Mouse (Mus musculus) forebrain, embryonic 11.5 days (tissue): ENCODE results near the gene Tmem236. TPM values are rescaled to one million over a fixed set of nuclear protein-coding genes. Genes with fewer than 3 reads are reported as not detected.

Source experiments
- ATAC-seq: fragments of 200-750 bp; cut with Nextera tagmentation; replicated peaks from 2 replicates; pipeline ENCODE4 v1.8.0; 2017; ENCODE audit warnings: moderate TSS enrichment; ENCODE audit not compliant: low FRiP score
- DNase-seq: peaks from one replicate; pipeline ENCODE4 v3.0.0-alpha.2; 2017; ENCODE audit warnings: low spot score
- H3K27ac ChIP-seq: fragments of 300-500 bp; sonication (generic); 2 replicates; pipeline ENCODE4 v1.5.1; 2014; ENCODE audit warnings: low read depth, low read length
- H3K27me3 ChIP-seq: fragments of 300-500 bp; sonication (generic); 2 replicates; pipeline ENCODE4 v1.6.1; 2014; ENCODE audit warnings: mild to moderate bottlenecking, low read length, mixed read lengths; ENCODE audit not compliant: control insufficient read depth, insufficient read depth
- H3K36me3 ChIP-seq: fragments of 300-500 bp; sonication (generic); 2 replicates; pipeline ENCODE4 v1.6.1; 2014; ENCODE audit warnings: mild to moderate bottlenecking, low read length, moderate library complexity, mixed read lengths; ENCODE audit not compliant: control insufficient read depth, insufficient read depth
- H3K4me1 ChIP-seq: fragments of 300-500 bp; sonication (generic); replicated peaks from 2 replicates; pipeline ENCODE4 v1.6.1; 2014; ENCODE audit warnings: low read length, mixed read lengths; ENCODE audit not compliant: control insufficient read depth, insufficient read depth
- H3K4me2 ChIP-seq: fragments of 300-500 bp; sonication (generic); 2 replicates; pipeline ENCODE4 v1.6.1; 2014; ENCODE audit warnings: low read depth, mild to moderate bottlenecking, low read length, moderate library complexity, mixed read lengths; ENCODE audit not compliant: severe bottlenecking
- H3K4me3 ChIP-seq: fragments of 300-500 bp; sonication (generic); 2 replicates; pipeline ENCODE4 v1.5.1; 2014; ENCODE audit warnings: low read depth, low read length
- H3K9ac ChIP-seq: fragments of 300-500 bp; sonication (generic); 2 replicates; pipeline ENCODE4 v1.6.1; 2014; ENCODE audit warnings: low read length
- H3K9me3 ChIP-seq: fragments of 300-500 bp; sonication (generic); 2 replicates; pipeline ENCODE4 v1.6.1; 2016; ENCODE audit warnings: low read length, mixed read lengths; ENCODE audit not compliant: control insufficient read depth
- WGBS: fragments of 180-500 bp; shearing (Covaris S2); extraction: QIAGEN DNeasy Blood & Tissue Kit; methylation state at CpG from one replicate; pipeline ENCODE4 v1.1.7; 2014; 5-methylcytosine and 5-hydroxymethylcytosine counted together
- polyA plus RNA-seq: library from polyadenylated mRNA; unstranded; fragments of >200 nt; fragmentation: Nextera tagmentation; extraction: Ambion mirVana; gene quantifications from 2 replicates; pipeline ENCODE4 v1.2.1, GENCODE M21; 2014

Tmem236 gene
- polyA plus RNA-seq, 1 experiment from 2014 or later: not detected

DNA sequence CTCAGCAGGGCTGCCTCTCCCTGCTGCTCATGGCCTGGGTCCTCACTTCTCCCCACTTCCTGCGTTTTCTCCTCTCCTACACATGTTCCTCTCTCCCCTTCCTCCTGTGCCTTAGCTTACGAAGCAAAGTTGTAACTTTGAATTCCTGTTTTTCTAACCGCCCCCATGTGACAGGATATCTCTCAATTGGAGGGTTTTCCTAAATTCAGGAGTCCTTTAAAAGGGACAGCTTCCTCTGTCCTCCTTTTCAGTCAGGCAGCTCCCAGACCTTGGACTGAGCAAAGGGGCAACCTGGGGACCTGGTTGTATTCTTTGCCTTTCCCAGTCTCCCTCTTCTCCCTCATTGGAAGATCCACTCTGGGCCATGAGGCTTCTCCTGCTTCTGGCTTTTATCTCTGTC is 54.8 kb downstream of the Tmem236 start, which contains the start of gene Mrc1:
Gene Mrc1, plus strand, starts transcription at position 244 of the 400 bp plus-strand sequence.
- Histone ChIP-seq H3K9ac (no peak within 1 kb of the TSS), H3K27me3 (no peaks in the 10 kb centered on the region), H3K27ac (no peak within 1 kb of the TSS), H3K36me3 (no peaks in the 10 kb centered on the region), H3K4me3 (no peak within 1 kb of the TSS), H3K4me1 (no peaks in the 10 kb centered on the region), H3K4me2 (no peak within 1 kb of the TSS), H3K9me3 (no peaks in the 10 kb centered on the region)
- ATAC-seq (no peak), DNase-seq (no peak)
- WGBS: 68% methylated on average over 3 of the region's 3 CpGs

DNA sequence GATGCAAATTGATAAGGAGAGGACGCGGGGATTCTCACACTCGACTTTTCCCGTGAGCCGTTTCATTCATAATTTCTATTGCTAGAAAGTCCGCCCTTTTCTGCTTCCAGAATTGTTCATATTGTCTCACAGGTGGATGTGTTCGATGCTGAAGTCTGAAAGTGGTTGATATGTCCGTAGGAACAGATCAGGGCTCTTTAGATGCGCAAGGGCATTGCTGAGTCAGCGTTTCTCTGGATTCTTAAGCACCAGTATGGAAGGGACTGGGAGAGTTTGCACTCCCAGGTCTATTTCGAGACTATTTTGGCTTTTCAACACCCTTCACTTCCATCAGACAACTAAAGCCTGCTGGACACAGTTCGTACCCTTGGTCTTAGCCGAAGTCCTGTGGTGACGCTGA is 55.7 kb downstream of the Tmem236 start:
- Histone ChIP-seq H3K9me3 (no peaks in the 10 kb centered on the region), H3K9ac (no peak overlapping the region), H3K4me1 (no peaks in the 10 kb centered on the region), H3K36me3 (no peaks in the 10 kb centered on the region), H3K4me2 (no peak overlapping the region), H3K27me3 (no peaks in the 10 kb centered on the region), H3K27ac (no peak overlapping the region), H3K4me3 (no peak overlapping the region)
- ATAC-seq (no peak), DNase-seq (no peak)
- 93% methylated on average over 14 of the region's 14 CpGs for WGBS

DNA sequence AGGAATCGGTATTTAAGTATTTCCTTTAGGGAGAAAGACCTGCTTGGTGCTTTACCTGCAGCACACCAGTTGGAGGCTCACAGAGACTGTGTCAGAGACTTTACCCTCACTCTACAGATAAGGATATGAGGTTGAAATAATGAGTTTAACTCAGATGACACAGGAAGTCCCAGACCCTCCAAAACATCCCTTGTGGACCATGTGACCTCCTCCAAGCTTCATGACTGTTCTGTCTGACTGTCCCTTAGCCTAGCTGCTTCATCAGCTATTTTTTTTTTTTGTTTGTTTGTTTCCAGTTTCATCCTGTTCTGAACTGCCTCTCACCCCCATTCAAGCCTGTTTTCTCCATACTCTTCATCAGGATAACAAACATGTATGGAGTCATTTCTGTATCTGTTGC is 58.6 kb downstream of the Tmem236 start:
- WGBS: 84% methylated on average over 1 of the region's 1 CpGs
- H3K27ac ChIP-seq: no peak overlapping the region
- no peaks in the 10 kb centered on the region for H3K4me1 ChIP-seq
- no peak overlapping the region for H3K4me2 ChIP-seq
- no peaks in the 10 kb centered on the region for H3K36me3 ChIP-seq
- DNase-seq (no peak), ATAC-seq (no peak)
- no peaks in the 10 kb centered on the region for H3K9me3 ChIP-seq
- no peaks in the 10 kb centered on the region for H3K27me3 ChIP-seq
- no peak overlapping the region for H3K4me3 ChIP-seq
- H3K9ac ChIP-seq: no peak overlapping the region

DNA sequence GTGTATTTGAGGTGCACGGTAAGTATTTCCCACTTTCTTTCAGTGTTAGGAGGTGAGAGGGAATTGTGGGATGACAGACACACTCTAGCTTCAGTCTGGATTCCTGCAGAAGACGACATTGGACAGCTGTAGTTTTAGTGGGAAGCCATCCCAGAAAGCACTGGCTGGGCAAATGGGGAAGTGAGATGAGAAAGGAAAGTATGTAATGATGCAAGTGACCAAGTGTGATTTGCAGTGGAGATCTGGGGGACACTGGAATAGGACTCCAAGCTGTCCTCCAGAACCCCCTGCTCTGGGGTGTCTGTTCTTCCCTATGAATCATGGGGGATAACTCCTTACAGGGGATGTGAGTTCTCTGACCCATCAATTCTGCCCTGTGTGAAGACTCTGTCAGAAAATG is 59.7 kb downstream of the Tmem236 start:
- H3K4me2 ChIP-seq: no peak overlapping the region
- H3K27ac ChIP-seq: no peak overlapping the region
- H3K36me3 ChIP-seq: no peaks in the 10 kb centered on the region
- no peaks in the 10 kb centered on the region for H3K9me3 ChIP-seq
- H3K9ac ChIP-seq: no peak overlapping the region
- DNase-seq: no peak
- H3K27me3 ChIP-seq: no peaks in the 10 kb centered on the region
- no peak for ATAC-seq
- 77% methylated on average over 2 of the region's 2 CpGs for WGBS
- no peaks in the 10 kb centered on the region for H3K4me1 ChIP-seq
- H3K4me3 ChIP-seq: no peak overlapping the region

DNA sequence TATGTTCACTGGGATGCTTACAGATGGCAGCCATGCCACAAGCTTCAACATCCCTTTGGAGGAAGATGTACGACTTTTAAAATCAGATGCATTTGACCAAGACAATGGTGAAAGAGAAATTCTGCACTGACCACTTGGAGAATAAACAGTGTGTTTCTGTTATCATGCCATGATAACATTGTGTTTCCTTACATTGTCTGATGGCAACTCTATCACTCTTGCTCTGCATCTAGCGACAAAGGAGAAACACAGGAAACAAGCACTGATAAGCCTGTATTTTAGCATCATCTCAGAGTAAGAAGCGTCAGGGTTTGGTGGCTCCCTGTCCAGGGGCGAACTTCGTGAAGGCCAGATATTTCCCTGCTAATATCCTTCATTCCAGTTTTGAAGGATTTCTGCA is 61.0 kb downstream of the Tmem236 start:
- WGBS: 89% methylated on average over 5 of the region's 5 CpGs
- no peak overlapping the region for H3K4me3 ChIP-seq
- no peaks in the 10 kb centered on the region for H3K4me1 ChIP-seq
- no peaks in the 10 kb centered on the region for H3K9me3 ChIP-seq
- H3K27ac ChIP-seq: no peak overlapping the region
- DNase-seq: no peak
- no peak overlapping the region for H3K4me2 ChIP-seq
- no peak overlapping the region for H3K9ac ChIP-seq
- no peaks in the 10 kb centered on the region for H3K27me3 ChIP-seq
- no peak for ATAC-seq
- H3K36me3 ChIP-seq: no peaks in the 10 kb centered on the region

DNA sequence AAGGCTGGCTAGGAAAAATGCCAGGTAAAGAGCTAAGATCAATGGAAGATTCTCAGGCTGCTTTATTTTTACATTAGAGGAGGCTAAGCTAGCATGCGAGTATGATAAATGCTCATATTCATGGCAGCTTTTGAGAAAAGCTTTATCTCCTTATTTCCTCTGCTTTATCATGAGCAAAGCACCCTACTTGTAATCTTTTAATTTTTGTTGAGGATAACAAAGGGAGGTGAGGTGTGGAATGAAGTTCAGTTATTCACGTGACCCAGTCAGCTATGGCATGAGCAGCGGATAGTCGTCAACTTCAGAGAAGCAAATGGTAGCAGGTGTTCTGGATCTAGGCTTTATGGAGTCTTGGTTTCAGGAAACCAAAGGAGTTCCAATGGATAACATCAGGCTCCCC is 62.6 kb downstream of the Tmem236 start:
- no peak overlapping the region for H3K9ac ChIP-seq
- H3K4me1 ChIP-seq: no peaks in the 10 kb centered on the region
- no peaks in the 10 kb centered on the region for H3K9me3 ChIP-seq
- H3K27me3 ChIP-seq: no peaks in the 10 kb centered on the region
- DNase-seq (no peak), ATAC-seq (no peak)
- H3K27ac ChIP-seq: no peak overlapping the region
- WGBS: 88% methylated on average over 4 of the region's 4 CpGs
- no peaks in the 10 kb centered on the region for H3K36me3 ChIP-seq
- H3K4me3 ChIP-seq: no peak overlapping the region
- H3K4me2 ChIP-seq: no peak overlapping the region

DNA sequence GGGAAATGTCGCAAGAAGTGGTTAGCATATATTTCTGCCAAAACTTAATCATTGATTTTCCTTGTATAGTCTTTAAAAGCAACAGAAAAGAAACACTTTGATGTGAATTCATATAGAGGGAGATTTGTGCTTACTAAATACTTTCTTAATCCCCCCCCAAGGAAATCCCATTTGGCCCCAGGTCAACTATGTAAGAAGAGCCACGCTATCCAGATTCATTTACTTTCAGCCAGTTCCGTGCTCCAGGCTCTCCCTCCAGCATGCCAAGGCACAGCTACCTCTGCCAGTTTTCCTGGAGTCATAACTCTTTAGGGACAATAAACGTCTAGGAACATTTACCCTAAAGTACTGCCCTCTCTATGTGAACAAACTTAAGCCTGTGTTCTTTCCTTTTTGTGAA is 63.4 kb downstream of the Tmem236 start:
- 64% methylated on average over 4 of the region's 4 CpGs for WGBS

DNA sequence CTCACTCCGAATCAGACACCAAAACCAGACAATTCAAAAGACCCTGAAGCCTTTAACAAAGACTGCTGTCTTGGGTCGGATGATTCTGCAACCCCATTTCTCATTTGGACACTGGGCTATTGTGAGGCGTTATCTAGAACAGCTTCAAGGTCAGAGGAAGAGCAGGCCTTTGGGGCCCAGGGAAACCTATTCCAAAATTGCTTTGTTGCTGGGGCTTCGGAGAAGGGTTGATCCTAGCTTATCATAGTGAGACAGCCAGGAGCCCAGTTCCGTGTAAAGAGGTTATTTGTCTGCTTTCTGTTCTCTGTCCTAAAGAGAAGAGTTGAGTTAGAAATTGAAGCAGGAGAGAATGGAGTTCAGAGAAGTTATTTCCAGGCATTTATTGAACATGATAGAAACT is 64.8 kb downstream of the Tmem236 start:
- H3K4me1 ChIP-seq: no peaks in the 10 kb centered on the region
- H3K4me3 ChIP-seq: no peak overlapping the region
- no peak overlapping the region for H3K9ac ChIP-seq
- H3K4me2 ChIP-seq: no peak overlapping the region
- DNase-seq (no peak), ATAC-seq (no peak)
- no peaks in the 10 kb centered on the region for H3K9me3 ChIP-seq
- H3K27me3 ChIP-seq: no peaks in the 10 kb centered on the region
- H3K36me3 ChIP-seq: no peaks in the 10 kb centered on the region
- WGBS: 74% methylated on average over 5 of the region's 5 CpGs
- H3K27ac ChIP-seq: no peak overlapping the region

More for the DNA sequence above, 63.4 kb downstream of the Tmem236 start:
- Histone ChIP-seq H3K4me1 (no peaks in the 10 kb centered on the region), H3K4me2 (no peak overlapping the region), H3K36me3 (no peaks in the 10 kb centered on the region), H3K4me3 (no peak overlapping the region), H3K9me3 (no peaks in the 10 kb centered on the region), H3K27me3 (no peaks in the 10 kb centered on the region), H3K9ac (no peak overlapping the region), H3K27ac (no peak overlapping the region)
- no peak for DNase-seq
- no peak for ATAC-seq

DNA sequence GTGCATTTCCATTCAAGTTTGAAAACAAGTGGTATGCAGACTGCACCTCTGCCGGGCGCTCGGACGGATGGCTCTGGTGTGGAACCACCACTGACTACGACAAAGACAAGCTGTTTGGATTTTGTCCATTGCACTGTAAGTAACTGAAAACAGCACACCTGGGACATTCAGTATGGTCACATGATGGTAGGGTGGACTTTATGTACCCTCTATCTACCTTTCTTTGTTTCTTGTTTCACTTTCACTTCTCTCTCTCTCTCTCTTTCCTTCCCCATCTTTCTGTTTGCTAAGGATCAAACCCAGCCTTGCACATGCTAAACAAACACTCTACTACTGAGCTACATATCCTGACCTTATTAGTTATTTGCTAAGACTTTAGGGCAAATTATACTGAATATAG is 69.8 kb downstream of the Tmem236 start:
- no peaks in the 10 kb centered on the region for H3K27me3 ChIP-seq
- no peaks in the 10 kb centered on the region for H3K4me1 ChIP-seq
- H3K36me3 ChIP-seq: no peaks in the 10 kb centered on the region
- WGBS: 90% methylated on average over 5 of the region's 5 CpGs
- H3K9me3 ChIP-seq: no peaks in the 10 kb centered on the region
- no peak overlapping the region for H3K9ac ChIP-seq
- no peak overlapping the region for H3K4me2 ChIP-seq
- H3K4me3 ChIP-seq: no peak overlapping the region
- no peak for ATAC-seq
- H3K27ac ChIP-seq: no peak overlapping the region
- no peak for DNase-seq
